Mouse (Mus musculus) C2C12 (cell line): ENCODE measurements around the gene Ank. TPM values are rescaled to one million over a fixed set of nuclear protein-coding genes. Genes with fewer than 3 reads are reported as not detected.

ENCODE experiments used
- H3K27me3 ChIP-seq: one replicate; pipeline ENCODE4 v1.6.1; 2011; ENCODE audit not compliant: control insufficient read depth, insufficient read depth, insufficient read length
- H3K36me3 ChIP-seq: one replicate; pipeline ENCODE4 v1.6.1; 2011; ENCODE audit not compliant: control insufficient read depth, insufficient read depth
- H3K4me3 ChIP-seq: one replicate; pipeline ENCODE4 v1.5.1; 2011; ENCODE audit warnings: mild to moderate bottlenecking, control low read depth; ENCODE audit not compliant: poor library complexity, insufficient read depth, severe bottlenecking
- H3K79me2 ChIP-seq: one replicate; pipeline ENCODE4 v1.6.1; 2011; ENCODE audit not compliant: control insufficient read depth, insufficient read depth
- H3K79me3 ChIP-seq: one replicate; pipeline ENCODE4 v1.6.1; 2011; ENCODE audit warnings: low read depth, control low read depth
- H3ac ChIP-seq: one replicate; pipeline ENCODE3; 2011; ENCODE audit warnings: low read depth; ENCODE audit not compliant: control insufficient read depth, insufficient read length
- CEBPB ChIP-seq: IDR thresholded peaks from one replicate; pipeline ENCODE4 v1.6.1; 2011; ENCODE audit warnings: low read depth, mild to moderate bottlenecking, control low read depth, moderate library complexity
- CTCF ChIP-seq: IDR thresholded peaks from one replicate; pipeline ENCODE4 v1.5.1; 2011; ENCODE audit not compliant: control insufficient read depth, insufficient read depth, insufficient read length
- FOSL1 ChIP-seq: IDR thresholded peaks from one replicate; pipeline ENCODE4 v1.8.0; 2011; ENCODE audit warnings: mild to moderate bottlenecking, low read length; ENCODE audit not compliant: poor library complexity, insufficient read depth, severe bottlenecking
- MAX ChIP-seq: IDR thresholded peaks from one replicate; pipeline ENCODE4 v1.6.1; 2011; ENCODE audit warnings: mild to moderate bottlenecking, control low read depth
- MYOD1 ChIP-seq: IDR thresholded peaks from one replicate; pipeline ENCODE4 v1.6.1; 2011; ENCODE audit warnings: low read depth; ENCODE audit not compliant: control insufficient read depth, insufficient read length
- MYOG ChIP-seq: IDR thresholded peaks from one replicate; pipeline ENCODE4 v1.6.1; 2011; ENCODE audit not compliant: control insufficient read depth, insufficient read length; ENCODE audit errors: extremely low read depth
- USF1 ChIP-seq: IDR thresholded peaks from one replicate; pipeline ENCODE4 v1.6.1; 2011; ENCODE audit warnings: low read depth, mild to moderate bottlenecking, control low read depth, moderate library complexity
- polyA plus RNA-seq: library from polyadenylated mRNA; unstranded; fragments of >200 nt; fragmentation: generic; extraction: Trizol; gene quantifications from one replicate; pipeline ENCODE4 v1.2.1, GENCODE M21; 2012; ENCODE audit warnings: missing spikeins

Gene Ank
- polyA plus RNA-seq, 1 experiment, result 292 TPM

DNA sequence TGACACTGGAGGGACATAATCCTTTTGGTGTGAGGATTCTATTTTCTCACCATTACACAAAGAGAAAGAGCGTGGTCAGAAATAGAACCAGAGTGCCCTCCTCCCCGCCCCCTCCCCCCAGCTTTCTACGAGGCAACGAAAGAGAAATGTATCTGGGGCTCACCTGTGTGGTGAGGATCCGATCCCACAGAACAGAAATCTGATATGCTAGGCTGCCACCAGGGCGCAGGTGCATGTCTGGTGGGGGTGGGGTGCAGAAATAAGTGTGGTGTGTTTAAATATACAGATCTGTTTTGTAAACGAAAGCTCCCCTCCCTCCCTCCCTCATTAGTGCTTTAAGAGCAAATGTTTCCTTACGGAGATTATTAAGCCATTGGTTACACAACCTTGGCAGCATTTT is 20.6 kb downstream of the Ank start:
- Histone ChIP-seq H3ac (no peak overlapping the region), H3K79me2 (peaks cover 100% of the 10 kb centered on the region), H3K79me3 (peaks cover 99% of the 10 kb centered on the region), H3K4me3 (no peak overlapping the region), H3K27me3 (no peaks in the 10 kb centered on the region), H3K36me3 (peaks cover 84% of the 10 kb centered on the region)
- TF ChIP-seq USF1 (no peak), CTCF (no peak), CEBPB (no peak), MAX (no peak), MYOD1 (no peak), FOSL1 (no peak), MYOG (no peak)

DNA sequence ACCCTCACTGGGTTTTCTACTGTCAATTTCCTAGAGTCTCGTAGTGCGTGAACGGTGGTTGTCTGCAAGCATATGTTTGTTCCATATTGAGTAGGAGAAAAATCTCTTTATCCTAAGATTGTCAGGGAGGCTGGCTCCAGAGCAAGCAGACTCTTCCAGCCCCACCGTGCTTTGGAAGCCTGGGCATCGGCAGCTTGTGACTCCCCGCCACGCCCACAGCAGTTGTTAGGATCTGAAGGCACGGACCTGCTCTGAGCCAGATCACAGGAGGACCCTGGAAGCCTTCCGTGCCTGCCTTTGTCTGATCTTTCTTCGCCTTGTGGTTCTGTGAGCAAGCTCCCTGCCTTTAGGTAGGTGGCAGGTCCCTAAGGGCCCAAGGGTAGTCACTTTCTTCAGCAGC is 21.6 kb downstream of the Ank start:
- H3K79me2 ChIP-seq, result peaks cover 100% of the 10 kb centered on the region
- no peaks in the 10 kb centered on the region for H3K27me3 ChIP-seq
- peaks cover 99% of the 10 kb centered on the region for H3K79me3 ChIP-seq
- TF ChIP-seq CTCF (no peak), MYOG (no peak), CEBPB (no peak), USF1 (no peak), MYOD1 (no peak), FOSL1 (no peak), MAX (no peak)
- peaks cover 85% of the 10 kb centered on the region for H3K36me3 ChIP-seq
- H3K4me3 ChIP-seq, result no peak overlapping the region
- H3ac ChIP-seq, result no peak overlapping the region

- H3K79me2 ChIP-seq, result peaks cover 100% of the 10 kb centered on the region
- peaks cover 100% of the 10 kb centered on the region for H3K79me3 ChIP-seq
- H3K36me3 ChIP-seq, result peaks cover 91% of the 10 kb centered on the region
- H3ac ChIP-seq, result no peak overlapping the region
- no peak overlapping the region for H3K4me3 ChIP-seq
- no peaks in the 10 kb centered on the region for H3K27me3 ChIP-seq
- TF ChIP-seq MAX (no peak), MYOG (no peak), MYOD1 (no peak), CTCF (no peak), CEBPB (no peak), USF1 (no peak), FOSL1 (no peak)
Measured at GRCm38 (mm10) chr15:27490676-27491075, 24.2 kb downstream of the Ank start.

DNA sequence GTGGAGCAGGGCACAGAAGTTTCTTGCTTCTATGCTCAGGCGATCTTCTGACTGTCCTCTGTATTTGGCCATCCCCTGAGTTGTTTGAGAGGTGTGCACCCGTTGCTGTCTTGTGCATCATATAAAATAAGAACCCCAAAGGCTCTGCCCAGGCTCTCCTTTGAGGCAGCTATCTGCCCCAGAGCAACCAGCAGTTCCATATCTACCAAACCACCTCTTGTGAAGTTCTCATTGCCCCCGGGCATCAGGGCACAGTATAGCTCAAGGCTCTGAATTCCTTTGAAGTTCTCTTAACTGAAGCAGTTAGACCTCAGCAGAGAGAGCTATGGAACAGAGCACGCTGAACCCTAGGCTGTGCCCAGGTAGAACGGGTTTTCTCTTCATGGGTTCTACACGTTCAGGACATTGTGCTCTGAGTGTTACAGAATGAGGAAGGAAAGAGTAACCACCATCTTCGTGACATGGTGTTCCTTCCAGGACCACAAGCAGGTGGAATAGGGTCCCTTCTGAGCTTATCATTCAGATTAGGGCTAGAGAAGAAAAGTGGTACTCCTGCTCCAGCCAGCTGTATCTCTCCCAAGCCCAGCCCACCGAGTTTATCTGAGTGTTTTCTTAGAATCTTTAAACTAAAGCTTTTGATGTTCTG is 25.1 kb downstream of the Ank start:
- Histone ChIP-seq H3K36me3 (peaks cover 92% of the 10 kb centered on the region), H3K79me2 (peaks cover 100% of the 10 kb centered on the region), H3ac (no peak overlapping the region), H3K27me3 (no peaks in the 10 kb centered on the region), H3K4me3 (no peak overlapping the region), H3K79me3 (peaks cover 100% of the 10 kb centered on the region)
- TF ChIP-seq USF1 (no peak), MYOG (no peak), CTCF (no peak), MYOD1 (no peak), MAX (no peak), FOSL1 (no peak), CEBPB (no peak)

GRCm38 (mm10) chr15:27492156-27492555 is 25.7 kb downstream of the Ank start:
- Histone ChIP-seq H3K79me3 (peaks cover 100% of the 10 kb centered on the region), H3ac (no peak overlapping the region), H3K4me3 (no peak overlapping the region), H3K27me3 (no peaks in the 10 kb centered on the region), H3K79me2 (peaks cover 100% of the 10 kb centered on the region), H3K36me3 (peaks cover 94% of the 10 kb centered on the region)
- TF ChIP-seq MAX (no peak), CEBPB (no peak), MYOG (no peak), CTCF (no peak), MYOD1 (no peak), FOSL1 (no peak), USF1 (no peak)

- H3K79me3 ChIP-seq, result peaks cover 100% of the 10 kb centered on the region
- TF ChIP-seq MYOD1 (no peak), USF1 (no peak), FOSL1 (no peak), CTCF (no peak), MYOG (no peak), MAX (no peak), CEBPB (no peak)
Measured at GRCm38 (mm10) chr15:27492734-27493133, 26.3 kb downstream of the Ank start.

More at GRCm38 (mm10) chr15:27492734-27493133, 26.3 kb downstream of the Ank start:
- peaks cover 100% of the 10 kb centered on the region for H3K79me2 ChIP-seq
- no peak overlapping the region for H3ac ChIP-seq
- no peak overlapping the region for H3K4me3 ChIP-seq
- H3K36me3 ChIP-seq, result peaks cover 94% of the 10 kb centered on the region
- H3K27me3 ChIP-seq, result no peaks in the 10 kb centered on the region
